Mouse (Mus musculus) neutrophil, adult 65 days (primary cell): ENCODE measurements around the gene Olfr642. TPM values are rescaled to one million over a fixed set of nuclear protein-coding genes. Genes with fewer than 3 reads are reported as not detected.

Source experiments
- total RNA-seq: library from RNA; stranded (reverse); gene quantifications from 2 replicates; pipeline ENCODE4 v1.2.4, GENCODE M21; 2023

The Olfr642 gene
- not detected in 2 replicates for total RNA-seq

DNA sequence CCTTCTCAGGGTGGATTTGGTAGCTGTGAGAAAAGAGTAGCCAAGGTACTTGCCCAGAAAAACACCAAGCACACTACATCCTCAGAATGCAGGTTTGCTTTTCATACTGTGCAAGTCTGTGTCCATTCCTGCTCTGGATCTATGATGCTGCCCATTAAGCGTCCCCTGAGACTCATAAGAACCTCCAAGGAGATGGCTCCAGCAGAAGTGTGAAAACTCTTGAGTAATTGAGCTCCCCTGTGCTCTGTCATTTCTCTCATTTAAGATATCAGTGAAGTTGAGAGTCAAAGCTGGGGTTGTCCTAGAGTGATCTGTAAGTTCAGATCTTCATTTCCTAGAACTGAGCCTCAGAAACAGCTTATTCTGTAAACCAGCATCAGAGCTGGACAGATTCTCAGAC is at the start of gene Olfr642:
Olfr642 (minus strand) TSS at position 101 of the 400 bp plus-strand sequence.

DNA sequence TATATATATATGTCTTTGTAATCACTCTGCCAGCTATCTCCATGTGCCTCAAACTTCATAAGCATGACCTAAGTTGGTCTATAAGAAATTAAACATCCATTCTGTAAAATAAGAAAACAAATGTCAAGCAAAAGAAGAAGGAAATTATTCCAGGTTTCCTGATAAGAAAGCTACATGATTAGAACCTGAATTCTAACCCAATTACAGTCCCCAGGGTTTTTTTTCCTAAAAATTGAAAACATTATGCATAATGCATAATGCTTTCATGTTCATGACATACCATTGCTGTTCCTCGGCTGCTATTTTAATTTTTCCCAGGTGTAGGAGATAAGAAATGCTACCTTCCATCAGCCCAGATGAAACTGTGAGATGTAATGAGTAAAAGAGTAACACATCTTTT is 32.9 kb upstream of the Olfr642 start, which contains the start of gene Olfr645:
Olfr645 (minus strand) TSS at position 101 of the 400 bp plus-strand sequence.

DNA sequence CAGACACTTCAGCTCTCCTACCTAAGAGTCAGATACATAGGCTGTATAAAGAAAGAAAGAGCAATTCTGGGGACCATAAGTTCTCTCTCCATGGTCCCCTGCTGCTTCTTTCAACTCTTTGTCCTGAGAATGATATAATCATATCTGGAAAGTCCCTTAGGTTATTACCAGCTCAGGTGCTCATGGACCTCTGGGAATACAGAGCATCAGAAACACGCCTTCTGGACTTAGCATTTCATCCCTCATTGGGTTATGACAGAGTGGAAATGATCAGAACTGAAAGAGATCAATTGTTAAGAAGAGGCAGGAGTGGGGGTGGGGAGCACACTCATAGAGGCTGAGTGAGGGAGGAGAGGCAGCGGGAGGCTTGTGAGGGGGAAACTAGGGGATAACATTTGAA is 19.3 kb upstream of the Olfr642 start, which contains the start of gene Olfr644:
Olfr644 (minus strand) TSS at position 101 of the 400 bp plus-strand sequence.

GRCm38 (mm10) chr7:104061345-104061744 is 8.9 kb upstream of the Olfr642 start, which contains the start of gene 4930516K23Rik:
Gene 4930516K23Rik, minus strand, starts transcription at chr7:104061445.

DNA sequence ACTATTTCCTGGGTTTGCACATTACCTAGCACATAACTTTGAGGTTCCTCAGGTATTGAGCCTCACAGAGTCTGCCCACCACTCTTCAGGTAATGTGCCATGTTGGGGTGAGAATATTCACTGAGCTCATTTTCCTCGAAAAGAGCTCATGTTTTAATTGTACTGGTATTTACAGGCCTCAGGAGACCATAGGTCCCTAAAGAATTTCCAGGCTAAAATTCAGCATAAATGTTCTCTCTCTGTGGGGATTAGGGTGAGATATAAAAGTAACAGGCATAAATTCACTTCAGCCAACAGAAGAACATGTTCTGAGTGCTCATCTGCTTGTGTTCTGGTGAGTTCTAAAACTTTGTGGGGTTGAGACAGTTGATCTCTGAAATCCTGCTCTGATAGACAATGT is 17.3 kb downstream of the Olfr642 start, which contains the start of gene Olfr641:
Olfr641 (plus strand) TSS at position 301 of the 400 bp plus-strand sequence.

GRCm38 (mm10) chr7:104025473-104025872 is 27.0 kb downstream of the Olfr642 start, which contains the start of gene Olfr640:
Gene Olfr640, minus strand, starts transcription at chr7:104025573.

GRCm38 (mm10) chr7:104017203-104017602 is 35.3 kb downstream of the Olfr642 start, which contains the start of gene Olfr639:
Gene Olfr639, minus strand, starts transcription at chr7:104017303.

GRCm38 (mm10) chr7:103998446-103998845 is 54.0 kb downstream of the Olfr642 start, which contains the start of gene Olfr638:
Gene Olfr638, plus strand, starts transcription at chr7:103998746.

Other genes with a start within 250 kb of the Olfr642 start
- 16.2 and 21.8 TPM in 2 replicates for gene Hbb-bt, start 238.7 kb downstream of the Olfr642 start, total RNA-seq
- gene Hbb-bs, start 224.6 kb downstream of the Olfr642 start, total RNA-seq, result 59.0 and 111 TPM in 2 replicates
- not detected in 2 replicates for gene Hbb-bh2, start 212.1 kb downstream of the Olfr642 start, total RNA-seq
- not detected in 2 replicates for gene Hbb-bh1, start 209.5 kb downstream of the Olfr642 start, total RNA-seq
- gene Hbb-y, start 199.4 kb downstream of the Olfr642 start, total RNA-seq, result not detected in 2 replicates
- gene Olfr66, start 166.4 kb downstream of the Olfr642 start, total RNA-seq, result not detected in 2 replicates
- not detected in 2 replicates for gene Olfr64, start 158.2 kb downstream of the Olfr642 start, total RNA-seq
- not detected in 2 replicates for gene Olfr65, start 149.2 kb downstream of the Olfr642 start, total RNA-seq
- gene Olfr631, start 123.8 kb downstream of the Olfr642 start, total RNA-seq, result not detected in 2 replicates
- gene Olfr632, start 118.3 kb downstream of the Olfr642 start, total RNA-seq, result not detected in 2 replicates
- gene Olfr633, start 108.2 kb downstream of the Olfr642 start, total RNA-seq, result not detected in 2 replicates
- gene Olfr635, start 81.5 kb downstream of the Olfr642 start, total RNA-seq, result not detected in 2 replicates
- not detected in 2 replicates for gene Olfr638, start 53.9 kb downstream of the Olfr642 start, total RNA-seq
- 0.07 and 0.09 TPM in 2 replicates for gene Olfr639, start 35.4 kb downstream of the Olfr642 start, total RNA-seq
- not detected in 2 replicates for gene Olfr640, start 27.1 kb downstream of the Olfr642 start, total RNA-seq
- not detected in 2 replicates for gene Olfr641, start 17.2 kb downstream of the Olfr642 start, total RNA-seq
- not detected in 2 replicates for gene 4930516K23Rik, start 8.8 kb upstream of the Olfr642 start, total RNA-seq
- gene Olfr644, start 19.2 kb upstream of the Olfr642 start, total RNA-seq, result not detected in 2 replicates
- gene Olfr645, start 32.8 kb upstream of the Olfr642 start, total RNA-seq, result not detected in 2 replicates
- gene Olfr646, start 52.2 kb upstream of the Olfr642 start, total RNA-seq, result 0.11 TPM in 1 of 2 replicates, not detected in the other
- not detected in 2 replicates for gene Ubqln5, start 77.2 kb upstream of the Olfr642 start, total RNA-seq
- gene Olfr643, start 84.7 kb upstream of the Olfr642 start, total RNA-seq, result not detected in 2 replicates
- gene Ubqln3, start 90.6 kb upstream of the Olfr642 start, total RNA-seq, result not detected in 2 replicates
- not detected in 2 replicates for gene Ubqlnl, start 97.9 kb upstream of the Olfr642 start, total RNA-seq
- not detected in 2 replicates for gene Olfm5, start 112.2 kb upstream of the Olfr642 start, total RNA-seq
- 0.18 TPM in 1 of 2 replicates, not detected in the other for gene Olfr648, start 130.7 kb upstream of the Olfr642 start, total RNA-seq
- gene Olfr649, start 143.3 kb upstream of the Olfr642 start, total RNA-seq, result not detected in 2 replicates
- 1.9 and 6.6 TPM in 2 replicates for gene Trim6, start 166.1 kb upstream of the Olfr642 start, total RNA-seq
- gene Trim34a, start 191.8 kb upstream of the Olfr642 start, total RNA-seq, result 13.1 and 16.5 TPM in 2 replicates
- gene Trim5, start 235.4 kb upstream of the Olfr642 start, total RNA-seq, result 13.6 and 14.6 TPM in 2 replicates